Mouse (Mus musculus): Measurements from ENCODE around the gene Higd2a.

Gene Higd2a

DNA sequence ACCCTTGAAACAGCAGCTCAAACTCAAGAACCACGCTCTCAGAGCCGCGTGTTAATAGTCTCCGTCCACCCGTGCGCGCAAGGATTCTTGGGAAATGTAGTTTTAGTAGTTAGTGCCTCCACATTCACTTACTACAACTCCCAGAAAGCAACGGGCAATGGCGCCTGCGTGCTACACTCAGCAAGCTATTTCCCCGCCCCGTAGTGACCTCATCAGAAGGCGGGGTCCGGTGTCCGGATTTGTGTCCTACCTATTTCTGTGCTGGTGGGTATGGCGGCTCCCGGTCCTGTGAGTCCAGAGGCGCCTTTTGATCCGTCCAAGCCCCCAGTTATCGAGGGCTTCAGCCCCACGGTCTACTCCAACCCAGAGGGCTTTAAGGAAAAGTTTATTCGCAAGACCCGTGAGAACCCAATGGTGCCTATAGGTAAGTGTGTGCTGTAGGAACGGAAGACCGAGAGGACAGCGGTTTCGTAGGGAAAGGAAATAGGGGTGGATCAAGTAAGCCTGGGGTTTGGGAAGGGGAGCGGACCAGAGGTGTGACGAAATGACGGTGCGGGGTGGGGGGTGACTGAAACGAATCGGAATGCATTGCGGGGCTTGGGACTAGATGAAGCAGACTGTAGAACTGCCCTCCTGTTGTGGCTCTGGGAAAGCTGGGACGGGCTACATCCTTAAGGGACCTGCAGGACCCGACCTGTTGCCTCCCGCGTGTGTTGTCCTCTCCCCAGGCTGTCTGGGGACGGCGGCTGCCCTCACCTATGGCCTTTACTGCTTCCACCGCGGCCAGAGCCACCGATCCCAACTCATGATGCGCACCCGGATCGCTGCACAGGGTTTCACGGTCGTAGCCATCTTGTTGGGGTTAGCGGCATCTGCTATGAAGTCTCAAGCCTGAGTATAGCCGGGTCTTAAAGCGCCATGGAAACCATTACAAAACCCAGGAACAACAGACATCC lies at the start of gene Higd2a, which contains the start of gene Nop16:
Gene Higd2a, plus strand, starts transcription at position 212 of the 956 bp plus-strand sequence.
Gene Nop16, minus strand, starts transcription at position 95 of the 956 bp plus-strand sequence.
- DNase-seq (ENCODE audit: low spot score) = peak; percentile 96

GRCm38 (mm10) chr13:54548036-54548435 lies 42.0 kb upstream of the Higd2a start:
- DNase-seq (ENCODE audit: low spot score) = no peak

DNA sequence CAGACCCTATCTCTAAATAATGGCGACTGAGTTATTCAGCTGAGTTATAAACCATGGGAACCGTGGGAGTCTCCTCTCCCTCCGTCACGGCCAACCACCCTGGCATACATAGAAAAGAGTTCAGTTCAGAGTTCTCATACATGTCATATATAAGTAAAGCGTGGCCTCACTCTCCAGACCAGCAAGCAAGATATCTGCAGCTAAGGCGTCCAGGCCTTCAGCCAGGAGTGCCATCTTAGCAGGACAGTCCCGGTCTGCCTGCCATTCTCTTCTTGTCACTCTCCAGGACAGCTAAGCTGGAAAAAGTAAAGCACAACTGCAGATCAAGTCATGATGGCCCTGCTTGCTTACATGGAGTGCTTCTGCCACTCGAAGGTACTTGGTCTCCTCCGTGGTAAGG lies 33.8 kb upstream of the Higd2a start:
- no peak for DNase-seq (ENCODE audit: low spot score)

DNA sequence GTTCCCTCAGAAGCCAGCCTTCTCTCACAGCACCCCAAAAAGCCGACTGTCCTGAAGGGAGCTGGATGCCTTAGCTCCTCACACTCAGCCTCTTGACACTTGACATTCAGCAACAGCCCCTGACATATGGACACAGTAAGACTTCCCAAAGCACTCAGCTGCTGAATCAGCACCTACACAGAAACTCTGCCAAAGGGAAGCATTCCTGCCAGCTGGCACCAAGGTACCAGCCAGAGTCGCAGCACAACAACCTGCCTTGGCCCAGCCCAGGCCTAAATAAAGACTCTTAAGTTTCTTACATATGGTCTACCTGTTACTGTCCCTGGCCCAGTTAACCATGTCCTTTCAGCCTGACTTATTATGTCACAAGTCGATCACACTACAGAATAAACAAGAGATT lies 33.2 kb upstream of the Higd2a start:
- DNase-seq (ENCODE audit: low spot score) = no peak

- no peak for DNase-seq (ENCODE audit: low spot score)
Measured at GRCm38 (mm10) chr13:54557652-54558051, 32.4 kb upstream of the Higd2a start.

DNA sequence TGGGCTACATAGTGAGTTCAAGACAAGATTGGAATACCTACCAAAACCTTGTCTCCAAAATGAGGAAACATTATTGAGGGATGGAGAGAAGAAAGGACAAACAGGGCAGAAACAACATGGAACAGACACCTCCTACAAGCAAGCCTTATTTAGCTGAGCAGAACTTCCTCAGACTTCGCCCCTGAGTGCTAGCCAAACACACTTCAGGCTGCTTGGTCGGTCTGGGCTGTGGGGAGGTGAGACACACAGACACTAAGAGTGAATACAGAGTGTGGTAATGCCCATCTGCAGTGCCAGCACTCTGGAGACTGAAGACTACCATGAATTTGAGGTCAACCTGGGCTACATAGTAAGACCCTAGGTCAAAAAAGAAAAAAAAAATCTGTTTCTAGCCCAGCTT lies 30.4 kb upstream of the Higd2a start:
- DNase-seq (ENCODE audit: low spot score) = no peak

- DNase-seq (ENCODE audit: low spot score) = no peak
Measured at GRCm38 (mm10) chr13:54560608-54561007, 29.4 kb upstream of the Higd2a start.

- DNase-seq (ENCODE audit: low spot score) = no peak
Measured at GRCm38 (mm10) chr13:54562562-54562961, 27.4 kb upstream of the Higd2a start.

GRCm38 (mm10) chr13:54564232-54565200 lies 25.5 kb upstream of the Higd2a start:
- no peak for DNase-seq (ENCODE audit: low spot score)

DNA sequence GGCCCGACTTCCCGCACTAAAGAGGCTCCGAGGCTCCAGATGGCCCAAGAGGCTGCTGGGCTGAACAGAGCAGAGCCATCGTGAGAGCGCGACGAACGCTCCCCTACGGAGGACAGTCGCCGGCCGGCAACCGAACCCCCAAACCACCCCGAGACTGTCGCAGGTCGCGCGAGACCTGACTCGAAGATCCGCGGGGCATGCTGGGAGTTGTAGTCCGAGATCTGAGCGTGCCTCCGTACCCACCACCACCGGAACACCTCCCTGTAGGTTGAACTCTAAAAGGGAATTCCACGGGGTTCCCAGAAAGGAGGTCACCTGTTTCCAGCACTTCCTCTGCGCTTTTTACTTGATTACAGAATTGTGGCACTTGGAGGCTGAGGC lies 24.8 kb upstream of the Higd2a start, which contains the start of gene 4833439L19Rik:
Gene 4833439L19Rik, minus strand, starts transcription at position 235 of the 381 bp plus-strand sequence.
- peak; percentile 97 for DNase-seq (ENCODE audit: low spot score)

DNA sequence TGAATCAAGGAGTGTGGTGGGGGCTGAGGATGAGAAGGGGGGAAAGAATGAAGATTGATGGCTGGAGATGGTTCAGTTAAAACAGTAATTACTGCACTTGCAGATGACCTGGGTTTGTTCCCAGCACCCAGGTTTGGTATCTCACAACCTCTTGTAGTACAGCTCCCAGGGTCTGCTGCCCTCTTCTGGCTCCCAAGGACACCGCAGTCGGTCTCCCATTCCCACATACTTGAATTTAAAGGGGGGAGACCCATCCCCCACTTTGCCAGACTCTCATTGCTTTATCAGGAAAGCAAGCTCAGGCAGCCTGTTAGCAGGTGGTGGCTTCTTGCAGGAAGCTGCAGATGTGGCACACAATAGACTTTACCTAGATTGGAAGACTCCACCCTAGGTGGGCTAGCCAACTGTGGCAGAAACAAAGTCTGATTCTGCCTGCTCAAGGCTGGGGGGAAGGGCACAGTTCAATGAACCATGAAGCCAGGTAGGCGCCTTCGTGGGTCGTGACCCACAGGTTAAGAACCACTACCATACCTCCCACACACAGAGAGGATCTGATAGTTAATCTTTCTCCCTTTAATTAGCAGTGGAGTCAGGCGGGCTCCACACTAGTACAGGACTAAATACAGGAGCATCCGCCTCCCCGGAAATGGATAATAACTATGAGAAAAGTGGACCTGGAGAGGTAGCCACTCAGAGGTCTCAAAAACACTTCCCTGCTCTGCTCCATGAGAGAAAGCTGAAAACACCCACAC lies 24.2 kb upstream of the Higd2a start:
- DNase-seq (ENCODE audit: low spot score) = peak; percentile 73

DNA sequence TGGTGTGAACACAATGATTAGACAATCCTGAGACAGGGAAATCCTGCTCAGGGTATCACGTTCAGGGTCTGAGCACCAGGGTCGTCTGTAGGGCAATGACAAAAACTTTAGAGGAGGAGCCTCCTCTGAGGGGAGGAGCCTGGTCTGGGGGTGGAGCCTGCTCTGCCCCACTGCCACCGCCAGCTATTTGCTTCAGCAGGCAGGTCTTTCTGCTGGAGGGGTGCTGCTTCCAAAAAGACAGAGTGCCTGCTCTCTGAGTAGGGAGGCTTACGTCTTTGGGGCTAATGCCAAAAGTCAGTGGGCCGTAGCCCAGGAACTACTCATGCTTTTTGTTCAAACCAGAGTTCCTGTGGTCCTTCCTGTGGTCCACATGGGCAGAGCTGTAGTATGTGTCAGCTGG lies 21.6 kb upstream of the Higd2a start:
- no peak for DNase-seq (ENCODE audit: low spot score)

DNA sequence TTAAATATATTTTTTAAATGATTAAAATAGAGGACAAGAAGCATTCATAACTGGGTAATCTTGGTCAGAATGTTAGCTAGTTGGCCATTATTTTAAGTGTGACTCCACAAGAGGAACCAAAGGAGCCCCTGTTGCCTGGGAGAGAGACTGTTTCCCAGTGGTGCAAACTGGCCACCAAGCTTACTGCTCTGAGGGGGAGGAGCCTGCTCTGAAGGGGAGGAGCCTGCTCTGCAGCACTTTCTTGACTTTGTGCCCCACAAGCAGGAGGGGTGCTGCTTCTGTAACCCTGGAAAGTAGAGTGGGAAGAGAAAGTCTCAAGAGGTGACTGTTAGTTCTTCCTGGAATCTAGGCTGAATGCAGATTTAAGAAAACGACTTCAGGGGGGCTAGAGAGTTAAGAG lies 20.7 kb upstream of the Higd2a start:
- DNase-seq (ENCODE audit: low spot score) = no peak

- DNase-seq (ENCODE audit: low spot score) = no peak
Measured at GRCm38 (mm10) chr13:54570736-54571135, 19.3 kb upstream of the Higd2a start.

GRCm38 (mm10) chr13:54571637-54572036 lies 18.4 kb upstream of the Higd2a start:
- no peak for DNase-seq (ENCODE audit: low spot score)

DNA sequence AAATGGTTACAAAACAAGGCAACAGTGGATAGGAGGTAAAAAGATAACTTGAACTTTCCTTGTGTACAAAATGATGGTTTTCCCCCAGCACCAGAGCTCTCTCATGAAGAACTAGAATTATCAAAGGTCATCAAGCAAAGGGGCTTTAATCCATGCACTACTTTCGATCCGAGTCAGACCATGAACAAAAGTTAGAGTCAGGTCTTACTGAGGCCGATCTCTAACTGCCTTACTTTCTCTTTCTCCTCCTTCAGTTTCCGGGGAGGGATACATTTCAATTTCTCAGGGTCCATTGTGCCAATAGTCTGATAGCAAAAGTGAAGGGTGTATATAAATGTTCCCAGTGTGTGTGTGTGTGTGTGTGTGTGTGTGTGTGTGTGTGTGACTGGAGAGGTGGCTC lies 17.4 kb upstream of the Higd2a start:
- DNase-seq (ENCODE audit: low spot score) = no peak

GRCm38 (mm10) chr13:54574854-54575481 lies 15.0 kb upstream of the Higd2a start, which contains the start of gene Arl10:
Gene Arl10 (plus strand): TSS chr13:54575015.
- DNase-seq (ENCODE audit: low spot score) = peak; percentile 85

- no peak for DNase-seq (ENCODE audit: low spot score)
Measured at GRCm38 (mm10) chr13:54575489-54575888, 14.5 kb upstream of the Higd2a start.

DNA sequence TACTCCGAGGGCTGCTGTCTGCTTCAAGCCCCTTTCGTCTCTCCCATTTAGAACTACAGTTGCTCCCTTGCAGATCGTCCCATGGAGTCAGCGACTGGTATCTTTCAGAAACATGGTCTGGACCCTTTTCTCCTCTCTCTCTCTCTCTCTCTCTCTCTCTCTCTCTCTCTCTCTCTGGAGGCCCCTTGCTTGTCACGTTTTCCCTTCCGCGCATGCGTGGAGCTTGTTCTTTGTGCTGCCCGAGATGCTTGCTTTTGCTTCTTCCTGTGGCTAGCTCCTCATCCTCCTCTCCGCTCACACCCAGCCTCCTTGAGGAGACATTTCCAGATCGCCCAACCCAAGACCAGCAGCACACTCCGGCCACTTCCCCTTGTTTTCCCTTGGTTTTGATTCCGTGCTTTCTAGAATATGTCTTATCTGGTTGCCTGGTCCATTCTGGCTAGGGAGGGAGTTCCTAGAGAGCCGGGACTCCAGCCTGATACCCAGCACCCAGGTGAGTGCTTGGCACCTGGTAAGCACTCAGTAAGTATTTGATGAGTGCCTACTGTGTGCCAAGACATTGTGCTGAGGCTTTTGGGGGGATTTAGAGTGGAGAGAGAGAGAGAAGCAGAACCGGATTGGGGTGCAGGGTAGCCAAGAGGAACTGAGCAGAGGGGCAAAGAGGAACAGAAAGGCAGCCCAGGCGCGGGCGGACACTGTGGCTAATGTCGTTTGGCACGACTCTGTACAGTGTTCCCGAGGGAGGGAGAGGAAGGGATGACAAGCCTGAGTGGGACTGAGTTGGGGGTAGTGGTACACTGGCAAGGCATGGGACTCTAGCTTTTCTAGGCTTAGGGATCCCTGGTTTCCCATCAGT lies 12.1 kb upstream of the Higd2a start:
- DNase-seq (ENCODE audit: low spot score) = no peak

GRCm38 (mm10) chr13:54581385-54581784 lies 8.6 kb upstream of the Higd2a start:
- DNase-seq (ENCODE audit: low spot score) = no peak

Measured in testis, postnatal 10 days (tissue).